Mouse (Mus musculus) cerebellum, postnatal 36 days (tissue): ENCODE data around the gene Mapk9.
A peak's percentile ranks its signal among the peaks of the same experiment; 100 is the strongest.
"Not testable (repeated sequence)": the region's sequence is repeated elsewhere in the genome, so short reads cannot be mapped to it uniquely, and the experiment has no call there.

Experiments
- DNase-seq, 2 experiments: peaks; one replicate each; pipeline ENCODE4 v3.0.0; 2021 to 2022; ENCODE audit warnings: mixed read lengths in 2 of 2

Mapk9 gene

GRCm38 (mm10) chr11:49846401-49847070 lies at the start of gene Mapk9:
Gene Mapk9, plus strand, starts transcription at chr11:49846751.
- peak; percentile 98 to 99 for DNase-seq

GRCm38 (mm10) chr11:49798931-49799330 lies 47.6 kb upstream of the Mapk9 start:
- no peak for DNase-seq

DNA sequence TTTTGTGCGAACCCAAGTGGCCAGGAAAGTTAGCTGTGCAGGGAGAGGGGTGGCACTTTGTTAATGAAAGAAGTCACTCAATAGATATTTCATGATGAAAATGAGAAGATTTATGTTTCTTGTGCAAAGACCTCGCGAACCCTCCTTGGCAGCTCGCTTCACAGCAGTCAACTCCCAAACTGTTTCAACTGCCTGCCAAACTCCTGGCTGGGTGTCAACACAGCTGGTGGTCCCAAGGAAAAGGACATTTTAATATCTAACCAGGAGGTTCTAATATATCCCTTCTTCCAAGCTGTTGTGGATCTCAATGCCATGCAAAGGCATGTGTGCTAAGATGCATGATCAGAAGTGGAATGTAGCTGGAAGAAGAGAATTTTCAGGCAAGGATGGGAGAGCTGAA lies 45.0 kb upstream of the Mapk9 start:
- DNase-seq, result peak; percentile 32 to 36

DNA sequence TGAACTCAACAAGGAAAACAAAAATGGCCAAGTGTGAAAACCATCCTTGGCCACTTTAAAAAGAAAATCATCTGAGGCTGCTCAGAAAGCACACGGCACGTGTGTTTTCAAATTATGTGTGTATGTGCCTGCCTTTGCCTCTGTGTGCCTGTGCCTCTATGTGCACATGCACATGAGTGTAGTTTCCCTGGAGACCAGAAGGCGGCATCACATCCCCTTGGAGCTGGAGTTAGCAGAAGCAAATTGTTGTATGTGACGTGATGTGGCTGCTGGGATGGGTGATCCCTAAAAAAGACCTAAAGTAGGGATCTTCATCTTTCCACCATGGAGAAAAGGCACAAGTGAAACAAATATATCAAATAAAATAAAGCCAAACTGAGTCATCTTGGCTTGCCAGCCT lies 42.8 kb upstream of the Mapk9 start:
- DNase-seq, result no peak

DNA sequence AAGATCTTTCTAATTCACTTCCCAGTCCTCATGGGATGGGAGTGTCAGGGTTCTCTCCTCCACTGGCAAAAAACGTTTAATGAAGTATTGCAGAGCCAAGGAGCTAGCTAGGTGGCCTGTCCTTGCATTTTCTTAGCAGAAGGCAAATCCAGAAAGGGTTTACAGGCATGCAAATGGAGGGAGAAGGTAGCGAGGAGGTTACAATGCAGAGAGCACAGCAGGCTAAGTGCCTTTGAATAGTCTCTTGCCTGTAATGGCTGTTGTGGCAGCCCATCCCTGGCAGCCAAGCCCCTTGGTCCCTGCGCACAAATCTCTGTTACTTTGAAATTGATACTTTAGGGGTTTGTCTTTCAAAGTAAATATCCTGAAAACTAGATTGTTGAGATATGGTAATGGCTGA lies 40.3 kb upstream of the Mapk9 start:
- no peak for DNase-seq

- DNase-seq, result no peak
Measured at GRCm38 (mm10) chr11:49808946-49809345, 37.6 kb upstream of the Mapk9 start.

- not testable (repeated sequence) for DNase-seq
Measured at GRCm38 (mm10) chr11:49810696-49811095, 35.9 kb upstream of the Mapk9 start.

DNA sequence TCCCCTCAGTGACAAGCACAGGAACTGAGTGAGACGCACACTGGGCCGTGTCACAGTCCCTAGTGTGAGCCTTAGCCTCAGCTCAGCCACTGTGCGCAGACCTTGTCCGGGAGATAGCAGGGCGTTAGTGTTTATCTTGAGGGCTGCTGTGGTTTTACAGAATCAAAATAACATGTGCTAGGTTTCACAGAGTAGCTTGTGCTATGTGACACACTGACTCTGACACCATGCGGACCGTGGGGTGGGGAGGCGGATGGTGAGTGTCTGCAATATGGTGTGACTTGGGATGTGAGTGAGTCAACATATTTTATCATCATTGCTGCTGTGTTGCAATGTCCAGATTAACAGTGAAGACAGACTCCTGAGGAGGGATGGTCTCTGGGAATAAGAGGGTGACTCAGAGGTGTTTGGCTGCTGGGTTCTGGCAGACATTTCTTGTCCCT lies 35.4 kb upstream of the Mapk9 start:
- no peak for DNase-seq

DNA sequence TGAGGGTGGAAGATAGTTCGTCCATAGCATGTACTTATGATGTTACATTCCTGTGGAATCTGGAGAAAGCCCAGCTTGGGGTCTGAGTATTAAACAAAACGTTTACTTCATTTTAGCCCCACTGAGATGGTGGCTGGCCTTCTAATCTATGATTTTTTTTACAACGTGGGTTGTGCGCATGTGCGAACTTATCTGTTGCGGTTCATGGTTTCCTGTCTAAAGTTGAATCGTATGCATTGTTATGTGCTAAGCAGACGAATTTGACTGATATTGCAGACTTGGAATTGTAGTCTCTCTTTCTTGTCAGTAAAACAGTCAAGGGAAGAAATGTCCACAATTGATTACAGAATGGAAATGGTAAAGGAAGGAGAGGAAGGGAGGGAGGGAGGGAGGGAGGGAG lies 34.7 kb upstream of the Mapk9 start:
- no peak for DNase-seq

DNA sequence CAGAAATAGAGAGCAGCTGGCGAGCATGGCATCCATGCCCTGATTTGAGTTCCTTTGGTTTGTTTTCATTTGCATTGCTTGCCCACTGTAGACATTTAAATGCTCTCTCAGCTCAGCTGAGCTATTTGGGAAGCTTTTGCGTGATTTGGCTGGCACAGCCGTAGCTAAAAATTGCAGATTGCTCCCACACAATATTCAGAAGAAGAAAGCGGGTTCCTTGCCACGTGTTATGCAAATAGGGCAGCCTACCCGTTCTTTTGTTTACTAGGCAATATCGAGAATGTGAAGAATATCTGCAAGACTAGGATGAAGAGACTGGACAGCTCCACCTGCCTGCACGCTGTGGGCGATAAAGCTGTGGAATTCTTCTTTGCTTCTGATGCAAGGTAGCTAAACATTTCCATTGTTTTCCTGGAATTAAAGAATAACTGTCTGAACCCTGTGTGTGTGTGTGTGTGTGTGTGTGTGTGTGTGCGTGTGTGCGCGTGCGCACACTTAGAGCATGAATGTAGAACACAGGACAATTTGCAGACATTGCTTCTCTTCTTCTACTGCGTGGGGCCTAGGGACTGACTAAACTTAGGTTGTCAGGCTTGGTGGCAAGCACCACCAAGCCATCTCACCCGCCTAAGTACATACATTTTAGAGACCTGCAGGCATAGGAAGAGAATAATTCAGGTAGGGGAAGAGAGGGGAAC lies 27.5 kb upstream of the Mapk9 start:
- no peak for DNase-seq

GRCm38 (mm10) chr11:49819676-49820075 lies 26.9 kb upstream of the Mapk9 start:
- DNase-seq, result no peak

- no peak for DNase-seq
Measured at GRCm38 (mm10) chr11:49820928-49821327, 25.6 kb upstream of the Mapk9 start.

DNA sequence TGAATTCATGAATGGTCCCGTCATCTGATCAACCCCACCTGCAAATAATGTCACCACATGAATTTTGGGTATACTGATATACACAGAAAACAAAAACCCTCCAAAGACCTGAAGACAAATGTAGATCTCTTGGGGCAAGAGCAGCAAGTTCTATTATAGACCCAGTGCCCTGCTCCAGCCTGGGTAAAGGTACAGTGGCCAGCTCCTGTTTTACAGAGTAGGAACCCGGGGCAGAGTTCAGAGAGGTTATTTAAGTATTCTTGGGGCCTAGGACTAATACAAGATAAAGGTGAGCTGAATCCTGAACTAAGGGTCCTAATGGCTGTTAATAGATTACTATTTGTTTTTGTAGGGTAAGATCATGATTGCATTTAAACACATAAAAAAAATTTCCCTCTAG lies 25.0 kb upstream of the Mapk9 start:
- DNase-seq, result no peak

DNA sequence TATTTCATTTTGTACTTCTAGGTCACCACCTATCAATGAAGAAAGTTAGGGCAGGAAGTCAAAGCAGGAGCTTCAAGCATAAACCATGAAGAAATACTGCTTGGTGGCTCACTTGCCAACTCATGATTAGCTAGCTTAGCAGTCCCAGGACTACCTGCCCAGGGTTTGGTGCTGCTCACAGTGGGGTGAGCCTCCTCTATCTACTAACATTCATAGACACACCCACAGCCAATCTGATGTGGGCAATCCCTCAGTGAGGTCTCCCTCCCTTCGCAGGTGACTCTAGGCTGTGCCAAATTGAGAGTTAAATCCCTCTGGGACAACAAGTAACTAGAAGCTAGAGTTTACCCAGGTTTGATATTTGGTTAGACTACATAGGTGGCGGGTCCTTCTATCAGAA lies 24.2 kb upstream of the Mapk9 start:
- no peak for DNase-seq

DNA sequence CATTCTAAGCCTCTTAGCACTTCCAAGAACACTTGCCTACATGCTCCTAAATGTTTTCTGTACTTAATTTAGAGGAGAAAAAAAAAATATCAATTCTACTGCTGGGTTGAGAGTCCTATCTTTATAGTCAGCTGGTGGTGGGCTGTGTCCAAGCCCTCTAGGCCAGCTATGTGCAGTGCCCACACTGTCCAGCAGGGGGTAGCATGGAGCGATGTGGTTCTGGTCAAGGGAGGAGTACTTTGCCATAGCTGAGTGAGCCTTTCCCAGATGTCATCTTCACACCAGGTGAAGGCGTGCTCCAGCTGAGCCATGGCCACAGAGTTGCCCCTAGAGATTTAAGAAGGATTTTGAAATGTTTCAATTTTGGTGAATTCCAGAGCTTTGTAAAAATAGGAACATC lies 21.7 kb upstream of the Mapk9 start:
- peak; percentile 45 to 46 for DNase-seq

DNA sequence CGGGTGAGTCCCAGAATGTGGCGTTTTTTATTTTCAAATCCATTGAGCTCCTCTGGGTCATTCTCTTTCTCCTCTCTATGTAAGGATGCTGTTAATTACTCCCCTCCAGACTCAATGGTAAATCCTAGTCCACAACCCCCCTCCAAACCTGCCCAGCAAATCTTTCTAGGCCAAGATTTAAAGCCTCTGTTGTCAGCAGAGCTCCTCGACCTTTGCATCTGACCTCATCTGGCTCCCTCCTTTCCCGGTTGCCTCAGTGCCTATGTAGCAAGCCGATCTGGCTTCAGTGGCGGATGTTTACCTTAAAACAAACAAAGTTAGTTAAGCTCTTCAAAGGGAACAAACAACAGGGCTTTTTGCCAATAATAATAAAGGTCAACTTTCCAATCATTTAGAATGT lies 19.3 kb upstream of the Mapk9 start:
- no peak for DNase-seq

GRCm38 (mm10) chr11:49829176-49829745 lies 17.3 kb upstream of the Mapk9 start:
- DNase-seq, result no peak

DNA sequence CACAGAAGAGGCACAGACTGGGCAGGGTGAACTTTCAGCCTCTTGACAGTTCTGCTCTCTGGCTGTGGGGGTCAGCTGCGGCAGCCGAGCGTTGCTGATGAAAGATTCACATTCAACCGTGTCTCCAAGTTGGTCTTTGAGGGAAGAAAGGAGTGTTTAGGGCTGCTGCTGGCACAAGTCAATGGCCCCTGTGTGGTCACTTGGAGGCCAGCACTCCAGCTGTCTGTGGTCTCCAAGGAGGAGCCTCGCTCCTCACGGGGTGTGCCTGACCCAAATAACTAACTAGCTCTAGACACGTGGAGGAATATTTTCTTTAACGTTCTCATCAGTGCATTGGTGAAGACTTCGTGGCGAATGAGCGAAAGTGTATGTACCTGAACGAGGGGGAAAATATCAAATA lies 14.6 kb upstream of the Mapk9 start:
- DNase-seq, result no peak

- no peak for DNase-seq
Measured at GRCm38 (mm10) chr11:49832962-49833361, 13.6 kb upstream of the Mapk9 start.

GRCm38 (mm10) chr11:49834248-49834647 lies 12.3 kb upstream of the Mapk9 start:
- no peak for DNase-seq

DNA sequence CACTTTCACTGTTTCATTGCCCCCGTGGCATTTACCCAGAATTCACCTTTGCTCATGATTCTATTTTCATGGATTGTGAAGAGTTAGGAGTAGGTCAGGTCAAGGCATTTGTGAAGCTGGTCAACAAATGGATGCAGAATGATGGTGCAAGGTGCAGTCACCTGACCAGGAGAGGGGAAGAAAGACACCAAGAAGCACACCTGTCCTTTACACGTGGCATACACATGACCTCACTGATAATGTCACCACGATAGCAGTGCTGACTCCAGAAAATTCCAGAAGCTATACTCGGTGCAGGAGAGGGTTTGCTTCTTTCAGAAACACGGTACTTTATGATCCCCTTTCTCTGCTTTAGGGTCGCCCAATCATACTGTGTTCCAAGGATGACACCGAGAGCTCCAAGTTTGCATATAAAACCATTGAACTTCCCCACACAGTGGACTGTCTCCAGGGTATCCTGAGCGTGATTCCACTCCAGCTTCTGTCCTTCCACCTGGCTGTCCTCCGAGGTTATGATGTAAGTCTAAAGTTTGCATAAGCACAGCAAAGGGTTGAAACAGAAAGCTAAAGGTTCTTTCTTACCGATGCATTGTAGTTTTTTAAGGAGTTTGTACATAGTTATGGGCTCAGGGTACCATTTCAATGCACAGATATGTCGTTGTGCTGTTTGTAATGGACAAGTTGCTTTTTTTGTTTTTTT lies 11.1 kb upstream of the Mapk9 start:
- no peak for DNase-seq

DNA sequence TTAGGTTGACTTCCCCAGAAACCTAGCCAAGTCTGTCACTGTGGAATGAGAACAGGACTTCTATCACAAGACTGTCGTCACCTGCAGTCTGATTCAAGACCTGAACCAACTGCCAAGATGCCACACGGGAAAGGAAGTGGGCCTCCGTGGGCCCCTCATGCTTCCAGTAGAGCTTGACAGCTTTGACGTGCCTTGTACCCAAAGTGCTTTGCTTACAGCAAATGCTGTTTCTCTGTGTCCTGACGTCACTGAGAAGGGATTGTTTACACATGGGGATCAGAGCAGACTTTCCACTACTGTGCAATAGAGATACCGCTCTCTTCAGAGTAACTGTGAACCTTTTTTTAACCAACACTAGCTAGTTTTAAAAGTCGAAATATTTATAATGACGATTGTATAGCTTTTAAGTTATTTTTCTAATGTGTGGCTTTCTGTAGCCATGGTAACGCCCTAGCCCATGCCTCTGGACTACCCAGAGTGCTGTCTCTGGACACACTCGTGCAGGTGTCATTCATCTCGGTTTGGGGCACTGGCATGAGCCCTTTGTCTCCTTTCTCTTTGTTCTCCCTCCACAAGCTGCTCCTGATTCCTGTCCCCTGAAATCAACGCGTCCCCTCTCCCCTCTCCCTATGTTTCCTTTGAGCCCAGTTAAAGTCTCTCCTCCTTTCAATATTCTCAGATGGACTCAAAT lies 8.7 kb upstream of the Mapk9 start:
- DNase-seq, result no peak

GRCm38 (mm10) chr11:49840666-49841065 lies 5.9 kb upstream of the Mapk9 start:
- no peak for DNase-seq
